Comparison of ENCODE assay signal across 11 mouse cellular contexts in genomic region chr2:76368861-76369660, GRCm38 (mm10). TPM values are rescaled to one million over a fixed set of nuclear protein-coding genes. Genes with fewer than 3 reads are reported as not detected.
DNase-seq lines count a peak whose midpoint lies in the region; ATAC-seq and TF ChIP-seq lines count a peak whose summit lies in the region.
"Had no signal": no experiment of that assay in that cellular context is flagged by ENCODE, and none has a peak within 500 bp of the region (broad histone marks: within the 10 kb centered on the region; RNA-seq: fewer than 3 reads in every experiment).

No protein-coding gene starts in this region.

- 78% methylated on average over 13 of the region's 13 CpGs for WGBS in hindbrain, embryonic 11.5 days
- WGBS in hindbrain, embryonic 10.5 days, result 77% methylated on average over 13 of the region's 13 CpGs
- WGBS in liver, embryonic 15.5 days (ENCODE audit: insufficient replicate concordance), result 49% methylated on average over 13 of the region's 13 CpGs

- H3K9me3 ChIP-seq in hindbrain, embryonic 11.5 days (ENCODE audit: control insufficient read depth, low read length), result no peaks in the 10 kb centered on the region
- H3K9me3 ChIP-seq in hindbrain, embryonic 10.5 days, result no peaks in the 10 kb centered on the region
- no peaks in the 10 kb centered on the region for H3K9me3 ChIP-seq in ES-E14 (ENCODE audit: control insufficient read depth, insufficient read depth, low read depth, low read length)
- H3K9me3 ChIP-seq in liver, embryonic 15.5 days (replicated peaks), result no peaks in the 10 kb centered on the region
- H3K9me3 ChIP-seq: embryonic facial prominence, embryonic 12.5 days; limb, embryonic 12.5 days; megakaryocyte, embryonic 14.5 days had no signal

- no peak overlapping the region for H3K27ac ChIP-seq in hindbrain, embryonic 11.5 days (ENCODE audit: low read depth, low read length)
- H3K27ac ChIP-seq in hindbrain, embryonic 10.5 days, result no peak overlapping the region
- H3K27ac ChIP-seq in ES-E14 (ENCODE audit: insufficient read depth, low read depth, low read length, poor library complexity, severe bottlenecking), result no peak overlapping the region
- no peak overlapping the region for H3K27ac ChIP-seq in liver, embryonic 15.5 days (replicated peaks)

- 0 out of 2 replicates have a peak, but pooled peaks cover 2% of the 10 kb centered on the region for H3K4me1 ChIP-seq in hindbrain, embryonic 11.5 days (replicated peaks; ENCODE audit: control insufficient read depth, insufficient read depth, low read length)
- H3K4me1 ChIP-seq in hindbrain, embryonic 10.5 days (replicated peaks), result peaks cover 14% of the 10 kb centered on the region
- H3K4me1 ChIP-seq in ES-E14 (ENCODE audit: control insufficient read depth in 2 of 2, insufficient read depth in 2 of 2, low read length in 2 of 2, poor library complexity in 1 of 2), result peaks cover 2% of the 10 kb centered on the region in 2 experiments; a peak in 1 of 4 replicates
- H3K4me1 ChIP-seq in liver, embryonic 15.5 days (replicated peaks), result peaks cover 28% of the 10 kb centered on the region

- in situ Hi-C loops in ES-E14 (cut with MboI; ENCODE audit: low sequenced_read_pairs in 2 of 2, unreplicated experiment in 2 of 2), result no loop called here

- no peak overlapping the region for H3K4me2 ChIP-seq in hindbrain, embryonic 11.5 days (replicated peaks; ENCODE audit: low read depth, low read length)
- H3K4me2 ChIP-seq in liver, embryonic 15.5 days, result peak overlapping the region; percentile 95

- no peak overlapping the region; the same call in 1 of the 2 replicates for H3K4me3 ChIP-seq in hindbrain, embryonic 11.5 days (ENCODE audit: low read depth, low read length)
- H3K4me3 ChIP-seq in hindbrain, embryonic 10.5 days, result no peak overlapping the region
- peak overlapping the region in 1 of 2 experiments; percentile 92; a peak in 2 of 4 replicates for H3K4me3 ChIP-seq in ES-E14 (ENCODE audit: insufficient read depth in 1 of 2, low read depth in 1 of 2, low read length in 2 of 2, poor library complexity in 1 of 2, severe bottlenecking in 1 of 2)
- H3K4me3 ChIP-seq in liver, embryonic 15.5 days (replicated peaks), result peak overlapping the region; percentile 88

- no peaks in the 10 kb centered on the region for H3K27me3 ChIP-seq in hindbrain, embryonic 11.5 days (ENCODE audit: control insufficient read depth, insufficient read depth, low read length)
- no peaks in the 10 kb centered on the region for H3K27me3 ChIP-seq in hindbrain, embryonic 10.5 days (ENCODE audit: insufficient read depth, poor library complexity, severe bottlenecking)
- no peaks in the 10 kb centered on the region for H3K27me3 ChIP-seq in liver, embryonic 15.5 days
- H3K27me3 ChIP-seq: embryonic facial prominence, embryonic 12.5 days; limb, embryonic 12.5 days; megakaryocyte, embryonic 14.5 days had no signal

- H3K36me3 ChIP-seq in hindbrain, embryonic 11.5 days (ENCODE audit: control insufficient read depth, insufficient read depth, low read length), result peaks cover 3% of the 10 kb centered on the region; the same call in 1 of the 2 replicates
- peaks cover 25% of the 10 kb centered on the region for H3K36me3 ChIP-seq in hindbrain, embryonic 10.5 days
- peaks cover 2% of the 10 kb centered on the region for H3K36me3 ChIP-seq in ES-E14 (ENCODE audit: control insufficient read depth, insufficient read depth, low read length, poor library complexity, severe bottlenecking)
- H3K36me3 ChIP-seq in liver, embryonic 15.5 days (replicated peaks), result peaks cover 18% of the 10 kb centered on the region

- no peak for DNase-seq in hindbrain, embryonic 11.5 days (ENCODE audit: low spot score)
- no peak for DNase-seq in hindbrain, embryonic 10.5 days (ENCODE audit: low spot score)
- DNase-seq in 416B (ENCODE audit: low read depth) (peak; percentile 37), ES-E14 (ENCODE audit: low read depth, low spot score) (no peak)
- no peak for DNase-seq in adrenal gland, postnatal 25 days
- no peak for DNase-seq in thymus, postnatal 14 days
- no peak for DNase-seq in right cerebral cortex, postnatal 36 days (ENCODE audit: low spot score in 2 of 2)

- H3K9ac ChIP-seq in hindbrain, embryonic 11.5 days (ENCODE audit: low read depth, low read length), result no peak overlapping the region
- H3K9ac ChIP-seq in ES-E14 (ENCODE audit: insufficient read depth, low read depth, low read length, poor library complexity, severe bottlenecking), result no peak overlapping the region
- 0 out of 2 replicates have a peak overlapping the region, but pooled peaks have one; percentile 78 for H3K9ac ChIP-seq in liver, embryonic 15.5 days

- peak; percentile 24; the same call in 1 of the 2 replicates for ATAC-seq in hindbrain, embryonic 11.5 days (ENCODE audit: low FRiP score)
- no peak for ATAC-seq in liver, embryonic 15.5 days (ENCODE audit: insufficient read depth)

TF ChIP-seq in ES-E14, 5 proteins besides CTCF, POLR2A, EP300 and RAD21:
- no peak for TF ChIP-seq MAFK (IDR thresholded peaks at IDR 0.05; ENCODE audit: insufficient read depth, low read depth, low read length)
- peak; percentile 90 for TF ChIP-seq ZNF384 (IDR thresholded peaks at IDR 0.05; ENCODE audit: low read depth, low read length)
- no peak for TF ChIP-seq CHD2 (IDR thresholded peaks at IDR 0.05; ENCODE audit: low read depth, low read length)
- TF ChIP-seq HCFC1 (IDR thresholded peaks at IDR 0.05; ENCODE audit: borderline replicate concordance, insufficient read depth, low read length), result no peak

RNA-seq across cellular contexts. Expression of gene Rbm45, which starts 0.7 kb away (rescaled TPM):
- polyA plus RNA-seq in hindbrain, embryonic 11.5 days (2014; fragmentation: Nextera tagmentation; extraction: Ambion mirVana), result 17.2 and 19.1 TPM in 2 replicates
- polyA plus RNA-seq in hindbrain, embryonic 10.5 days (2016; fragmentation: Nextera tagmentation; extraction: Ambion mirVana), result 17.8 and 18.3 TPM in 2 replicates
- 27.5 and 35.3 TPM in 2 replicates for total RNA-seq in ES-E14 (2012; rRNA removed)
- polyA plus RNA-seq in liver, embryonic 15.5 days (2015; fragmentation: Nextera tagmentation; extraction: Ambion mirVana), result 5.5 and 6.1 TPM in 2 replicates
- total RNA-seq in adrenal gland, postnatal 25 days (2021), result 49.2 and 61.7 TPM in 2 replicates

RNA-seq across cellular contexts. Expression of gene Cyct, which starts 8.8 kb away (rescaled TPM):
- polyA plus RNA-seq in hindbrain, embryonic 11.5 days (2014; fragmentation: Nextera tagmentation; extraction: Ambion mirVana), result not detected in 2 replicates
- polyA plus RNA-seq in hindbrain, embryonic 10.5 days (2016; fragmentation: Nextera tagmentation; extraction: Ambion mirVana), result not detected in 2 replicates
- total RNA-seq in ES-E14 (2012; rRNA removed), result 8.9 and 9.3 TPM in 2 replicates
- not detected in 2 replicates for polyA plus RNA-seq in liver, embryonic 15.5 days (2015; fragmentation: Nextera tagmentation; extraction: Ambion mirVana)
- total RNA-seq in adrenal gland, postnatal 25 days (2021), result not detected in 2 replicates
- polyA plus RNA-seq: embryonic facial prominence, embryonic 12.5 days; limb, embryonic 12.5 days had no signal

RNA-seq across cellular contexts. Expression of gene Pde11a, which starts 30.5 kb away (rescaled TPM):
- polyA plus RNA-seq in hindbrain, embryonic 11.5 days (2014; fragmentation: Nextera tagmentation; extraction: Ambion mirVana), result 0.29 and 0.36 TPM in 2 replicates
- polyA plus RNA-seq in hindbrain, embryonic 10.5 days (2016; fragmentation: Nextera tagmentation; extraction: Ambion mirVana), result 0.29 and 0.81 TPM in 2 replicates
- total RNA-seq in ES-E14 (2012; rRNA removed), result 0.27 and 0.37 TPM in 2 replicates
- 0.02 TPM in 1 of 2 replicates, not detected in the other for polyA plus RNA-seq in liver, embryonic 15.5 days (2015; fragmentation: Nextera tagmentation; extraction: Ambion mirVana)
- total RNA-seq in adrenal gland, postnatal 25 days (2021), result 0.30 TPM in 1 of 2 replicates, not detected in the other

RNA-seq across cellular contexts. Expression of gene Osbpl6, which starts 37.2 kb away (rescaled TPM):
- polyA plus RNA-seq in hindbrain, embryonic 11.5 days (2014; fragmentation: Nextera tagmentation; extraction: Ambion mirVana), result 15.1 and 16.9 TPM in 2 replicates
- polyA plus RNA-seq in hindbrain, embryonic 10.5 days (2016; fragmentation: Nextera tagmentation; extraction: Ambion mirVana), result 13.8 and 15.4 TPM in 2 replicates
- 0.45 and 1.6 TPM in 2 replicates for total RNA-seq in ES-E14 (2012; rRNA removed)
- 0.31 and 0.44 TPM in 2 replicates for polyA plus RNA-seq in liver, embryonic 15.5 days (2015; fragmentation: Nextera tagmentation; extraction: Ambion mirVana)
- 23.9 and 31.9 TPM in 2 replicates for total RNA-seq in adrenal gland, postnatal 25 days (2021)
